Mouse (Mus musculus) bone marrow, adult 2 months (tissue): ENCODE measurements around the gene Lce1f. TPM values are rescaled to one million over a fixed set of nuclear protein-coding genes. Genes with fewer than 3 reads are reported as not detected.

Experiments
- H3K27ac ChIP-seq: fragments of 200-500 bp; 2 replicates; pipeline ENCODE4 v1.5.1; 2012; ENCODE audit warnings: low read depth, mild to moderate bottlenecking, control low read depth, inconsistent platforms, low read length; ENCODE audit not compliant: control insufficient read depth, poor library complexity, insufficient read depth
- H3K4me1 ChIP-seq: fragments of 200-500 bp; 2 replicates; pipeline ENCODE4 v1.6.1; 2011; ENCODE audit warnings: low read length; ENCODE audit not compliant: control insufficient read depth, insufficient read depth
- H3K4me3 ChIP-seq: fragments of 200-500 bp; replicated peaks from 2 replicates; pipeline ENCODE3; 2011; ENCODE audit warnings: mild to moderate bottlenecking, low read depth, low read length, control low read depth; ENCODE audit not compliant: control insufficient read depth
- CTCF ChIP-seq: fragments of 200-500 bp; IDR thresholded peaks from 2 replicates; pipeline ENCODE4 v1.5.1; 2011; ENCODE audit warnings: low read length, control low read depth; ENCODE audit not compliant: control insufficient read depth, insufficient read depth
- POLR2A ChIP-seq: fragments of 200-500 bp; IDR thresholded peaks from 2 replicates; pipeline ENCODE4 v1.6.1; 2011; ENCODE audit warnings: low read depth, mild to moderate bottlenecking, control low read depth, low read length, borderline replicate concordance; ENCODE audit not compliant: control insufficient read depth
- WGBS: fragments of 180-500 bp; shearing (Covaris S2); methylation state at CpG from one replicate; pipeline ENCODE4 v1.1.7; 2018; 5-methylcytosine and 5-hydroxymethylcytosine counted together
- polyA plus RNA-seq: library from polyadenylated mRNA; stranded (reverse); fragments of >200 nt; gene quantifications from 2 replicates; pipeline ENCODE4 v1.2.4, GENCODE M21; 2011; ENCODE audit warnings: low replicate concordance; ENCODE audit not compliant: missing spikeins, insufficient read depth, insufficient read length

Gene Lce1f
- not detected in 2 replicates for polyA plus RNA-seq

GRCm38 (mm10) chr3:92720250-92720649 is at the start of gene Lce1f:
TSS of gene Lce1f (minus strand) at chr3:92720350.
- Histone ChIP-seq H3K4me1 (no peaks in the 10 kb centered on the region), H3K27ac (no peak within 1 kb of the TSS), H3K4me3 (no peak within 1 kb of the TSS)
- WGBS, result 69% methylated on average over 3 of the region's 3 CpGs
- no peak for TF ChIP-seq CTCF
- TF ChIP-seq POLR2A, result no peak

GRCm38 (mm10) chr3:92764965-92765364 is 44.8 kb upstream of the Lce1f start, which contains the start of gene Lce1h:
TSS of gene Lce1h (minus strand) at chr3:92765065.
- Histone ChIP-seq H3K4me1 (no peaks in the 10 kb centered on the region), H3K4me3 (no peak within 1 kb of the TSS), H3K27ac (no peak within 1 kb of the TSS)
- 93% methylated on average over 1 of the region's 1 CpGs for WGBS
- TF ChIP-seq POLR2A (no peak), CTCF (no peak)

GRCm38 (mm10) chr3:92753197-92753596 is 33.0 kb upstream of the Lce1f start:
- 41% methylated on average over 3 of the region's 3 CpGs for WGBS

GRCm38 (mm10) chr3:92752238-92752637 is 32.1 kb upstream of the Lce1f start, which contains the start of gene Lce1g:
TSS of gene Lce1g (minus strand) at chr3:92752338.
- WGBS, result 82% methylated on average over 1 of the region's 1 CpGs
- Histone ChIP-seq H3K4me3 (no peak within 1 kb of the TSS), H3K27ac (no peak within 1 kb of the TSS), H3K4me1 (no peaks in the 10 kb centered on the region)
- TF ChIP-seq POLR2A (no peak), CTCF (no peak)

More at GRCm38 (mm10) chr3:92753197-92753596, 33.0 kb upstream of the Lce1f start:
- TF ChIP-seq POLR2A (no peak), CTCF (no peak)
- Histone ChIP-seq H3K4me1 (no peaks in the 10 kb centered on the region), H3K27ac (no peak overlapping the region), H3K4me3 (no peak overlapping the region)

- H3K27ac ChIP-seq, result no peak within 1 kb of the TSS
- no peak within 1 kb of the TSS for H3K4me3 ChIP-seq
- no peak for TF ChIP-seq CTCF
- TF ChIP-seq POLR2A, result no peak
- 59% methylated on average over 1 of the region's 1 CpGs for WGBS
- no peaks in the 10 kb centered on the region for H3K4me1 ChIP-seq
Measured at GRCm38 (mm10) chr3:92738996-92739395, 18.8 kb upstream of the Lce1f start, which contains the start of gene Gm38119. TSS of gene Gm38119 (minus strand) at chr3:92739096.

- Histone ChIP-seq H3K4me1 (no peaks in the 10 kb centered on the region), H3K27ac (no peak overlapping the region), H3K4me3 (no peak overlapping the region)
- 83% methylated on average over 5 of the region's 5 CpGs for WGBS
- TF ChIP-seq CTCF, result no peak
- TF ChIP-seq POLR2A, result no peak
Measured at GRCm38 (mm10) chr3:92722631-92723030, 2.5 kb upstream of the Lce1f start.

- Histone ChIP-seq H3K27ac (no peak overlapping the region), H3K4me3 (no peak overlapping the region), H3K4me1 (no peaks in the 10 kb centered on the region)
- TF ChIP-seq POLR2A (no peak), CTCF (no peak)
Measured at GRCm38 (mm10) chr3:92715122-92715521, 5.0 kb downstream of the Lce1f start.

GRCm38 (mm10) chr3:92708974-92709373 is 11.2 kb downstream of the Lce1f start, which contains the start of gene Lce1e:
TSS of gene Lce1e (minus strand) at chr3:92709074.
- TF ChIP-seq CTCF (no peak), POLR2A (no peak)
- H3K4me1 ChIP-seq, result no peaks in the 10 kb centered on the region
- H3K4me3 ChIP-seq, result no peak within 1 kb of the TSS
- 75% methylated on average over 2 of the region's 2 CpGs for WGBS
- H3K27ac ChIP-seq, result no peak within 1 kb of the TSS

GRCm38 (mm10) chr3:92694613-92695012 is 25.5 kb downstream of the Lce1f start:
- Histone ChIP-seq H3K27ac (no peak overlapping the region), H3K4me1 (no peaks in the 10 kb centered on the region), H3K4me3 (no peak overlapping the region)
- 39% methylated on average over 1 of the region's 1 CpGs for WGBS
- no peak for TF ChIP-seq CTCF
